Comparison of ENCODE assay signal across 8 mouse cellular contexts in the genomic region with DNA sequence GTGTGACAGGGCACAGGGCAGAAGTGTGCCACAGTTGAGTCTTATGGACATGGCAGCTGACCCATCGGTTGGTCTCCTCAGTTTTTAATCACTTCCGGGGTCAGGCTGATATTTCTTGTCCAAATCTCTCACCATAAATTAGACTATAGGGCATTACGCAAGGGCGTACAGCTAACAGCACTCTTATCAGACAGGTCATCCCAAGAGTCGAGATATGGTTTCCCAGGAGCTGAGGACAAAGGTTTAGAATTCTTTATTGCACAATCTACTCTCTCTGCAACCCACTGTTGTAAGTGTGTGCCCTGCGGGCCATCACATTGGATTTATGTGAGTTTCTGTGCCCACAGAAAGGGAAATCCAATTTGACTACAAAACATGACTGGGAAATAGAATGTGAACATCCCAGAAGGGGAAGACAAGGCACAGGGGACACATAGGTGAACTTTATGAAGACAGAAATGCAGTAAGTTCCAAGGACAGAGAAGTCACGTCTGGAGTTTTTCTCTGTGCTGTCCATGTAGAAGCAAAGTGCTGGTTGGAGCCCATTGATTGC. TPM values are rescaled to one million over a fixed set of nuclear protein-coding genes. Genes with fewer than 3 reads are reported as not detected.
DNase-seq lines count a peak whose midpoint lies in the region; ATAC-seq lines count a peak whose summit lies in the region.

No protein-coding gene starts in this region.

- H3K4me3 ChIP-seq in forebrain, embryonic 12.5 days (replicated peaks): no peak overlapping the region
- no peak overlapping the region for H3K4me3 ChIP-seq in forebrain, embryonic 15.5 days
- H3K4me3 ChIP-seq in megakaryocyte, embryonic 14.5 days (replicated peaks): peak overlapping the region; percentile 94
- no peak overlapping the region for H3K4me3 ChIP-seq in limb, embryonic 13.5 days
- 0 out of 2 replicates have a peak overlapping the region, but pooled peaks have one; percentile 35 for H3K4me3 ChIP-seq in stomach, embryonic 16.5 days (replicated peaks; ENCODE audit: low read length)

- H3K9me3 ChIP-seq in forebrain, embryonic 12.5 days: no peaks in the 10 kb centered on the region
- no peaks in the 10 kb centered on the region for H3K9me3 ChIP-seq in forebrain, embryonic 15.5 days
- H3K9me3 ChIP-seq in megakaryocyte, embryonic 14.5 days: no peaks in the 10 kb centered on the region
- H3K9me3 ChIP-seq in limb, embryonic 13.5 days: no peaks in the 10 kb centered on the region
- H3K9me3 ChIP-seq in stomach, embryonic 16.5 days (replicated peaks; ENCODE audit: control insufficient read depth, low read length): no peaks in the 10 kb centered on the region

- H3K27me3 ChIP-seq in forebrain, embryonic 12.5 days: no peaks in the 10 kb centered on the region
- no peaks in the 10 kb centered on the region for H3K27me3 ChIP-seq in forebrain, embryonic 15.5 days
- H3K27me3 ChIP-seq in megakaryocyte, embryonic 14.5 days (replicated peaks): no peaks in the 10 kb centered on the region
- H3K27me3 ChIP-seq in limb, embryonic 13.5 days: no peaks in the 10 kb centered on the region
- no peaks in the 10 kb centered on the region for H3K27me3 ChIP-seq in stomach, embryonic 16.5 days (ENCODE audit: control insufficient read depth, insufficient read depth, low read length)

- ATAC-seq in forebrain, embryonic 12.5 days (ENCODE audit: low FRiP score): no peak
- ATAC-seq in forebrain, embryonic 15.5 days (replicated peaks): no peak
- no peak for ATAC-seq in megakaryocyte, adult 5-6 weeks (ENCODE audit: poor library complexity, severe bottlenecking)
- no peak for ATAC-seq in limb, embryonic 13.5 days (ENCODE audit: low FRiP score, low read depth)
- peak; percentile 48; the same call in 1 of the 2 replicates for ATAC-seq in stomach, embryonic 16.5 days (ENCODE audit: insufficient read depth, low FRiP score)

- H3K9ac ChIP-seq in forebrain, embryonic 12.5 days: no peak overlapping the region
- no peak overlapping the region for H3K9ac ChIP-seq in forebrain, embryonic 15.5 days (replicated peaks)
- H3K9ac ChIP-seq in limb, embryonic 13.5 days: no peak overlapping the region
- H3K9ac ChIP-seq in stomach, embryonic 16.5 days (ENCODE audit: low read length): no peak overlapping the region

- H3K27ac ChIP-seq in forebrain, embryonic 12.5 days: no peak overlapping the region
- no peak overlapping the region for H3K27ac ChIP-seq in forebrain, embryonic 15.5 days (replicated peaks)
- H3K27ac ChIP-seq in limb, embryonic 13.5 days: no peak overlapping the region
- H3K27ac ChIP-seq in stomach, embryonic 16.5 days (ENCODE audit: low read length): peak overlapping the region; percentile 72

- 0 out of 2 replicates have a peak overlapping the region, but pooled peaks have one; percentile 56 for H3K4me2 ChIP-seq in forebrain, embryonic 12.5 days
- H3K4me2 ChIP-seq in forebrain, embryonic 15.5 days (replicated peaks): no peak overlapping the region
- H3K4me2 ChIP-seq in limb, embryonic 13.5 days (replicated peaks): peak overlapping the region; percentile 62
- H3K4me2 ChIP-seq in stomach, embryonic 16.5 days (ENCODE audit: low read depth, low read length): peak overlapping the region; percentile 44

- DNase-seq in embryo, embryonic 9.5 days (ENCODE audit: extremely low spot score): no peak
- DNase-seq in retina, embryonic 14.5 days (ENCODE audit: low spot score): no peak

- 93% methylated on average over 7 of the region's 7 CpGs for WGBS in forebrain, embryonic 12.5 days
- WGBS in forebrain, embryonic 15.5 days: 88% methylated on average over 7 of the region's 7 CpGs
- WGBS in limb, embryonic 13.5 days: 90% methylated on average over 7 of the region's 7 CpGs
- 64% methylated on average over 7 of the region's 7 CpGs for whole genome bisulfite sequencing in stomach, embryonic 16.5 days

- no peaks in the 10 kb centered on the region for H3K36me3 ChIP-seq in forebrain, embryonic 12.5 days (replicated peaks)
- H3K36me3 ChIP-seq in forebrain, embryonic 15.5 days: no peaks in the 10 kb centered on the region
- H3K36me3 ChIP-seq in megakaryocyte, embryonic 14.5 days (replicated peaks; ENCODE audit: low read length): no peaks in the 10 kb centered on the region
- H3K36me3 ChIP-seq in limb, embryonic 13.5 days: no peaks in the 10 kb centered on the region
- no peaks in the 10 kb centered on the region for H3K36me3 ChIP-seq in stomach, embryonic 16.5 days (ENCODE audit: control insufficient read depth, insufficient read depth, low read length)

- H3K4me1 ChIP-seq in forebrain, embryonic 12.5 days: peaks cover 10% of the 10 kb centered on the region; the same call in 1 of the 2 replicates
- peaks cover 9% of the 10 kb centered on the region; the same call in 1 of the 2 replicates for H3K4me1 ChIP-seq in forebrain, embryonic 15.5 days
- H3K4me1 ChIP-seq in megakaryocyte, embryonic 14.5 days: peaks cover 84% of the 10 kb centered on the region
- H3K4me1 ChIP-seq in limb, embryonic 13.5 days: peaks cover 6% of the 10 kb centered on the region
- peaks cover 14% of the 10 kb centered on the region for H3K4me1 ChIP-seq in stomach, embryonic 16.5 days (ENCODE audit: control insufficient read depth, insufficient read depth, low read length)

RNA-seq across cellular contexts. Expression of gene Sod1, which starts 23.8 kb away (rescaled TPM):
- 837 and 844 TPM in 2 replicates for polyA plus RNA-seq in forebrain, embryonic 12.5 days (2016; fragmentation: Nextera tagmentation; extraction: Ambion mirVana)
- polyA plus RNA-seq in forebrain, embryonic 15.5 days (2015; fragmentation: Nextera tagmentation; extraction: Ambion mirVana): 853 and 902 TPM in 2 replicates
- polyA plus RNA-seq in megakaryocyte, embryonic 14.5 days (2012; ENCODE audit: insufficient read depth, low replicate concordance): 453 and 913 TPM in 2 replicates
- total RNA-seq in megakaryocyte, adult 5-6 weeks (2015): 695 and 733 TPM in 2 replicates
- total RNA-seq in megakaryocyte, adult 5-6 weeks (2017): 791 and 806 TPM in 2 replicates
- polyA plus RNA-seq in limb, embryonic 13.5 days (2015; fragmentation: Nextera tagmentation; extraction: Ambion mirVana): 1,085 and 1,159 TPM in 2 replicates
- polyA plus RNA-seq in stomach, embryonic 16.5 days (2015; fragmentation: Nextera tagmentation; extraction: Ambion mirVana): 989 and 1,059 TPM in 2 replicates

RNA-seq across cellular contexts. Expression of gene Tiam1, which starts 53.2 kb away (rescaled TPM):
- 24.7 and 31.5 TPM in 2 replicates for polyA plus RNA-seq in forebrain, embryonic 12.5 days (2016; fragmentation: Nextera tagmentation; extraction: Ambion mirVana)
- 33.8 and 35.1 TPM in 2 replicates for polyA plus RNA-seq in forebrain, embryonic 15.5 days (2015; fragmentation: Nextera tagmentation; extraction: Ambion mirVana)
- 7.7 and 10.1 TPM in 2 replicates for polyA plus RNA-seq in megakaryocyte, embryonic 14.5 days (2012; ENCODE audit: insufficient read depth, low replicate concordance)
- 61.3 and 80.9 TPM in 2 replicates for total RNA-seq in megakaryocyte, adult 5-6 weeks (2015)
- 60.0 and 74.7 TPM in 2 replicates for total RNA-seq in megakaryocyte, adult 5-6 weeks (2017)
- 46.1 and 55.0 TPM in 2 replicates for polyA plus RNA-seq in limb, embryonic 13.5 days (2015; fragmentation: Nextera tagmentation; extraction: Ambion mirVana)
- polyA plus RNA-seq in stomach, embryonic 16.5 days (2015; fragmentation: Nextera tagmentation; extraction: Ambion mirVana): 22.6 and 24.1 TPM in 2 replicates

Comparison
In these comparisons a context has a peak if more than half of its experiments do, and no peak if none do; other contexts are left out.
1. H3K4me3 ChIP-seq: peak in megakaryocyte, embryonic 14.5 days (single experiment) and stomach, embryonic 16.5 days (single experiment); none in forebrain, embryonic 12.5 days (single experiment), forebrain, embryonic 15.5 days (single experiment) and limb, embryonic 13.5 days (single experiment).